Mouse (Mus musculus): ENCODE measurements around the gene Klf11. TPM values are rescaled to one million over a fixed set of nuclear protein-coding genes. Genes with fewer than 3 reads are reported as not detected.

Gene Klf11
- polyA plus RNA-seq, 1 experiment = 6.7 TPM

DNA sequence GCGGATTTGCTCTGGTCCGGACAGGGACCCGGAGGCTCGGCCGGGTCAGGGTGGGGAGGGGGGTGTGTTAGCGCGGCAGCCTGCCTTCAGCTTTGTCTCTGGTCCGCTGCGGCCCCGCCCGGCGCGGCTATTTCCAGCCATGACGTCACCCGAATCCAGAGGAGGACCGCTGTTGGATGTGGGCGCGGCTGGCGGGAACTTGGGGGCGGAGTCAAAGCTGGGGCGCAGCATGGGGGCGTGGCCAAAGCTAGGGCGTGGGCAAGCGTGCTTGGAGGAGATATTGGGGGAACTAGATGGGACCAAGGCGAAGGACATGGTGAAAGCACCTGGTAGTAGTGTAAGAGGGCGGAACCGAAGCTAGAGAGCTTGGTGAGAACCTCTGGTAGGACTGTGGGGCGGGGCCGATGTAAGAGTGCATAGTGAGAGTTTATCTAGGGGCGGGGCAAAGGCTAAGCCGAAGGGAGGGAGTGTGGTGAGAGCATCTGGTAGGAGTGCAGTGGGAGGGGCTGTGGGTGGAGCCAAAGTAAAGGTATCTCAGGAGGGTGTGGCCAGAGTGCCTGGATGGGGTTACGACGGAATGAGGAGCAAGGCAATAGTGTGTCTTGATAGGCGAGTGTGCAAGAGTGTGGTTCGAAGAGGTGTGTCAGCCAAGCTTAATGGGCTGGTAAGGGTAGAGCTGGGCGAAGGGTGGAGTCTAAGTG is 718 bp downstream of the Klf11 start:
- peak; percentile 86 to 94 for DNase-seq (ENCODE audit: extremely low spot score in 1 of 2, low spot score in 1 of 2)

DNA sequence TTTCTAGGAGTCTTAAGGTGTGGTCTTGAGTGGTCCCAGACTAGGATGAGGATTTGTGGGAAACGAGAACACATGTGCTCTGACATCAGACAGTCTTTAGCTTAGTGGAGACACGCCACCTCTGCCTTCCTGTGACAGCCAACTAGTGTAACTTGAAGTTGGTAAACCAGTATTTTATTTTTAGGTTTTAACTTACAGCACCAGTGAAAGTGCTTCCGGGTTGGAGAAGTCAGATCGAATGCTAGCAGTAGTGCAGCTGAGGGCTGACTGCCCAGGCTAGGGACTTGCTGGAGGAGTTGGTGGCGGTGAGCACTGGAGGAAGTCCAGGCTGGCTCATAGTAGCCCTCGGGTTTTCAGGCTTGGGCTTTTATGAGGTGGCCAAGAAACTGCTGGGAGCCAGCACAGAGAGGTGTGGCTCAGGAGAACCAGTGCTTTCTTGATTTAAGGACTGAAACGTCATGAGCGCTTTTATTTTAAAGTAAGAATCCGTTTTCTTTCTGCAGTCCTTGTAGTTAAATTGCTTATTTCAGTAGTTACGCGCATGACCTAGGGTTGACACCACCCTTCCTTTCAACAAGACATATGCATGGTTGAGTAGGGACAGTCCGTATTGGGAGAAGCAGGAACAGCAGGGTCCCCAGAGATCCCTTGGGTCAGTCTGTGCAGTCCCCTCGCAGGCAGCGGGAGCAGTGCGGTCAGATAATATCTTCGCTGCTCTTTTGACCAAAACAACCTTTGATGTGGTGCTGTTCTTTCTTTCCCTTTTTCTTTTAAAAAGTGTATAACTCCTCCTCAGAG is 3.2 kb downstream of the Klf11 start:
- DNase-seq (ENCODE audit: extremely low spot score in 1 of 2, low spot score in 1 of 2) = no peak

DNA sequence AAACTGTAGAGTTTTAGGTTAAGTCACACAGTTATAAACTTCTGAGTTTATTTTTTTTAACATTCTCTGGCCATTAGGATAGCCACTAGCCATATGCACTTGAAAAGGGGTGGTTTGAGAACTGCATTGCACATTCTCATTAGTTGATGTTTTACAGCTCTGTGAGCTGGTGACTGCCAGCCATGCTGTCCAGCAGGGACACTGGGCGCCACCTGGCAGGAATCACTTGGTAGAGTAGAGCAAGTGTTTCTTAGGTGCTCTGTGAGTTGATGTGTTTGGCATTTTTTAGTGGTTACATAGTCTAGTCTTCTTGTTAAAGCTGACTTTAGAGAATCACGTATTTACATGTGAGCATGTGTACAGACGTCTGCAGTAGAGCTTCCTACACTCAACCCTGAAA is 5.4 kb downstream of the Klf11 start:
- DNase-seq (ENCODE audit: extremely low spot score in 1 of 2, low spot score in 1 of 2) = no peak

DNA sequence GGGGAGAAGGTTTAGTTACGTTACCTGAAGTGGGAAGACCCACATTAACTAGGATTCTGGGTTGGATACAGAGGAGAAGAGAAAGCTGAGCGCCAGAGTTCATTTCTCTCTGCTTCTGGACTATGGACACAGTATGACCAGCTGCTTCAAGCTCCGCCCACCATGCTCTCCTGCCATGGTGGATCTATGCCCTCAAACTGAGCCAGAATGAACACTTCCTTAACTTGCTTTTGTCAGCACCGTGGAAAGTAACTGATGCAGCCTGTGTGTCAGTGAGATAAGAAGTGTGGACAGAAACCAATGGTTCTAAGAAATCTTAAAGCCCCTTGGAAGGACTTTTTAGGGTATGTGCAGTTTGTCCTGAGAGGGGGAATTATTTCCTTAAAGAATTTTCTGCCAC is 7.9 kb downstream of the Klf11 start:
- no peak for DNase-seq (ENCODE audit: extremely low spot score in 1 of 2, low spot score in 1 of 2)

DNA sequence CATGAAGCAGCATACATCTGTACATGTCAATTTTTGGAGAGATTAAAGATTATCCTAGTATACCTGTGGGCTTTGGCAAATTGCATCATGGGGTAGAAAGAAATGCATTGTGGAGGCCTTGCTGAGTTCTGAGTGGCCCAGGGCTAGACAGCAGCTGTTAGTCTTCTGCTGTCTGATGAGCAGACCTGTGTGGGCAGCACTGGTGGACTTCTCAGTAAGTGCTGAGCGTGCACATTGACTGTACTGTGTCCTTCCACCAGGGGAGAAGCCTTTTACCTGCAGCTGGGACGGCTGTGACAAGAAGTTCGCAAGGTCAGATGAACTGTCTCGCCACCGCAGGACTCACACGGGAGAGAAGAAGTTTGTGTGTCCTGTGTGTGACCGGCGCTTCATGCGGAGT is 8.8 kb downstream of the Klf11 start:
- no peak for DNase-seq (ENCODE audit: extremely low spot score in 1 of 2, low spot score in 1 of 2)

DNA sequence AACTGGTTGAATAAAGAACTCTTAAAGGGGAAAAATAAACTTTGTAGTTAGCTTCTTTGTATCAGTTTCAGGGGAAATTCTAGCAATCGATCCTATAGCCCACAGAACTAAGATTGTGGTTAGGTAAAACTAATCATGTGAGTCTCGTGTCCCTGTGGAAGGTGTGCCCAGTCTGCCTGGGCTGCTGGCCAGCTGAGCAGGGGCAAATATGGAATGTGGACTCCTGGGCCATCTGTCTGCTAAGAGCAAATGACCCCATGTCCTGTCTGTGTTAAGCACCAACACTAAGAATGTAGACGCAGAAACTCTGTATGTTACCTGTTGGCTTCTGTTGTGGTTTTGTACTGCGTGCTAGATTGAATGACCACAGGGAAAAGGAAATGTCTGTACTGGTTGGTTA is 10.0 kb downstream of the Klf11 start:
- DNase-seq (ENCODE audit: extremely low spot score in 1 of 2, low spot score in 1 of 2) = no peak

DNA sequence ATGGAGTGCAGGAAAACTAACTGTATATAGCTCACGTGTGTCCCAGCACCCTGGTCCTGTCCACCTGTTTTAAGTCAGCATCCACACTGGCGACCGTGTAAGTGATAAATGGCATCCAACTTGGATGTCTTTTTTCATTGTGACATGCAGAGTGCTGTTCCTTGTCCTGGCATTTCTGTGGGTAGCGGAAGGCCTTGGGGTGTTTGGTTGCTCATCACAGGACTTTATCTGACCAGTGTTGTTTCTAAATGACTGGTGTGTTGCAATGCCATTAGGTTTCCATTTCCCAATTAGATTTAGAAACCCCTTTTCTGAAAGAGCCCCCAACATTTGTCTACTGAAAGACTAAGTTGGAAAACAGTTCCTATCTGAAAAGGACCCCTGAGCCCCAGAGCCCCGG is 11.1 kb downstream of the Klf11 start:
- no peak for DNase-seq (ENCODE audit: extremely low spot score in 1 of 2, low spot score in 1 of 2)

DNA sequence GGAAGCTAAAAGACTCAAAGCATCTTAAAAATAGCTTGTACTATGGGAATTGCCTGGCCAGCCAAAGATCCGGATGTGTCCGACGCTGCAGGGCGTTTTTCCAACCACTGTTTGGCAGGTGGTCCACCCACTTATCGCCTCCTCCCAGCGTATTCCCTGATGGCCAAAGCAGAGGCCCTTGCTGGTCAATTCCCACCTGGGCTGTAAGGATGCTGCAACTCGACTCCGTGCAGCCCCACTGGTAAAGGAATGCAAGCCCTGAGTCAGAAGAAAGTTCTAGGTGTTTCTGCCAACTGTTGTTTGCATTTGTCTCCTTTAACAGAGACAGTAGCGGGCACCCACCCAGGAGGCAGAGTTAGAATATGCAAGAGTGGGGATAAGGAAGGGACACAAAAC is 29.0 kb downstream of the Klf11 start:
- DNase-seq (ENCODE audit: extremely low spot score in 1 of 2, low spot score in 1 of 2) = peak in 1 of 2 experiments; percentile 54

DNA sequence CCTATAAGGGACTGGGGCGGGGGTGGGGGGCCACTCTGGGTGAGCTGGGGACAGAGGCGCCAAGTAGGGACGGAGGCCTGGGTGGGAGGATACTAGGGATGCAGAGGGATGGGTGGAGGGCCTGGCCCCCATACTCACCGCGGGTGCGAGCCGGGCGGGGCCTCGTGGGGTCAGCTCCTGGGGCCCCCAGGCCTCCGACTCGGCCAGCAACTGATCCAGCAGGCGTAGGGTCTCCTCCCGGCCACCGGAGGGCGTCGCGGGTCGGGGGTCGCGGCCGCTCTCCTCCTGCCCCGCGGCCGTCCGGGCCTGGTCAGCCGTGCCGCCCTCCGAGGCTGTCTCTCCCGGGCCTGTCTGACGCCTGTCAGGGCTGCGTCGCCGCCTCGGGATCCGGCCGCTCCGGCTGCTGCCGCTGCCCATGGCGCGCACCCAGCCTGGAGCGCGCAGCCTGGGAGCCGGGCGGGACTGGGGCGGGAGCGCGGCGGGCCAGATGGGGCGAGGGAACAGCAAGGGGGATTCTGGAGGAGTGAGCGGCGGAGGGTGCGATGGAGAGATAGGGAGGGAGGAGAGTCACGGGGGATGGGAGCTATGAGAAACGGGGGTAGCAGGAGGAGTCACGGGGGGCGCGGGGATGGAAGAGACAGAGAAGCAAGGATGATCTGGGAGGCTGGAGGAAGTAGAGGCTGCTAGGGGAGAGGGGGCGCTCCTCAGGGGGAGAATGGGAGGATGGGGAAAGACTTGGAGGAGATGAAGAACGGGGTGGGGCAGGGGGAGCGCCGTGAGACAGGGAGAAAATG is 29.6 kb downstream of the Klf11 start:
- peak in 1 of 2 experiments; percentile 20 for DNase-seq (ENCODE audit: extremely low spot score in 1 of 2, low spot score in 1 of 2)

DNA sequence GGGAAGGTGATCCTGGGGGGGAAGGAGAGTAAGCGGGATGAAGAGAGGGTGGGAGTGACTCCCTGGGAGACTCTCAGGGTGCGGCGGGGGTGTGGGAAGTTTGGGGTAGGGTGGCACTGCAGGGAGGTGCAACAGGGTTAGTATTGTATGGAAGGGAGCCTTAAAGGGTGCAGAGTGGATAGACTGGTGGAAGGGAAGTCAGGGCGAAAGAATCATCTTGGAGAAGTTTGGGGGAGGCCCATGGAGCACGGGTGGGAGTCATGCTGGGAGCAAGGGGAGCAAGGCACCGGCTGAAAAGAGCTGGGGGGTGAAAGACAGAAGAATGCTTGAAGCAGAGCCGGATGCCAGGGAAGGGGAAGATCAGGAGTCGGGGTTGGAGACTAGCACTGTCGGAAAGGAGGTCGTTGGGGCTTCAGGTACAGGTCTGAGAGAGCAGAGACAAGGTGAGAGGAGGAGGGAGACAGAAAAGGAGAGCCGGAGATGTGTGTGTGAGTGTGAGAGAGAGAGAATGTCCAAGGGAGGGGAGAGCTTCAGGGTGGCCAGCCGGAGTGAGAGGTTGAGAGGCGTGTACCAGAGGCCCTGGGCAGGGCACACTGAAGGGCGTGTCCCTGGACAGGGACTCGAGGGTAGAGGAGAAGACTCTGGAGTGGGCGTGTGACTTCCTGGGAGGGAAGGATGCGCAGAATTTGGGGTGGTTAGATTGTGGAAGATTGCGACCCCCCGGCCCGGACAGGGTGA is 30.4 kb downstream of the Klf11 start, which contains the start of gene Cys1:
Cys1 (minus strand) TSS at position 528 of the 738 bp plus-strand sequence.
- DNase-seq (ENCODE audit: extremely low spot score in 1 of 2, low spot score in 1 of 2) = no peak

DNA sequence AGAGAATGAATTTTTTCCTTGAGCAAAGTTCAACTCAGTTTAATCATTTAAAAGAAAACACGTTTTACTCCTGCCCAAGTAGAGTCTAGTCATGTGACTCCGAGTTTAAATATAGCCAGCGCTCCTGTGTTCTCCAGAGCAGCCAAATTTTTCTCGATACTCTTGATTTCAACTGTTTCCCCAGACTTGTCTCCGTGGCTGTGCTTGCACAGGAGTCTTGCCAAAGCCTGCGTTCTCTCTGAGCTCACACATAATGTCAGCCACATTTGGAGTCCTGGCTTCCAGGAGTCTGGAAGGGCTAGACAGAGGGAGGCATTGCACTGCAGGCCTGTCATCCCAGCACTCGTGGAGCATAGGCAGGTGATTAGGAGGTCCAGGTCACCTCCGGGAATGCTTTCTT is 31.5 kb downstream of the Klf11 start:
- peak; percentile 52 to 67 for DNase-seq (ENCODE audit: extremely low spot score in 1 of 2, low spot score in 1 of 2)

DNA sequence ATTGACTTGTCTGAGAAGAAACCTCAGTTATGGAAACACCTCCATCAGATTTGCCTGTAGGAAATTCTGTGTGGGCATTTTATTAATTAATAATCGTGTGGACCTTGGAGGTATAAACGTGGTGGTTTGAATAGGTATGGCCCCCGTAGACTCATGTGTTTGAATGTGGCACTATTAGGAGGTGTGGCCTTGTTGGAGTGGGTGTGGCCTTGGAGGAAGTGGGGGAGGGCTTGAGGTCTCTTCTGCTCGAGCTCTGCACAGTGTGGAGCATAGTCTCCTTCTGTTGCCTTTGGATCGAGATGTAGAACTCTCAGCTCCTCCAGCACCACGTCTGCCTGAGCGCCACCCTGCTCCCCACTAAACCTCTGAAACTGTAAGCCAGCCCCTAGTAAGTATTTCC is 32.4 kb downstream of the Klf11 start:
- DNase-seq (ENCODE audit: extremely low spot score in 1 of 2, low spot score in 1 of 2) = no peak

DNA sequence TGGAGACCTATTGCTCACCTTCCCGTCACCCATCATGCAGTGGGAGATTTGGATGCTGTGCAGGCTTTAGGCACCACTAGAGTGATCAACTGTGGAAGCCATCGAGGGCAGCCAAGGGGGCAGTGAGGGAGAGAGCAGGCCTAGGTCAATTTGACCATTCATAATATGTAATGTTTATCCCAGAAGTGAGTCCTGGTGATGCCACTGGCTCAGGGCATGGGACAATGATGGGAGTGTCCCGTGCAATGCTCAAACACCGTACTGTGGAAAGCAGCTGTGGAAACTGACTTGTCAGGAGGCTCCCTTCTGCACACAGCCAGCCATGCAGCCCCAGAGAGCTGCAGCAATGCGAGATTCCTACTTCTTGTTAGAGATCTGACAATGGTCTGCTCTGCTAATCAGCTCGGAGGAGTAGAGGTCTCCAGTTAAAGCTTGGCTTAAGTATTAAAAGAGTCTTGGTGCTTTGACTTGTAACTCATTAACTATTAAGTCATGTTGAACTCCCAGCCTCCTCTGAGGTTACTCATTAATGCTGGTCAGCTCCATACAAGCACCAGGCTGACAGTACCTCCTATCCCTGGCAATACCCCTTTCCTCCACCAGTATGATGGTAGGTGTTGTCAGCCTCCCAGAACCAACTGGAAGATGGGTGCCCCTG is 35.1 kb downstream of the Klf11 start:
- DNase-seq (ENCODE audit: extremely low spot score in 1 of 2, low spot score in 1 of 2) = no peak

DNA sequence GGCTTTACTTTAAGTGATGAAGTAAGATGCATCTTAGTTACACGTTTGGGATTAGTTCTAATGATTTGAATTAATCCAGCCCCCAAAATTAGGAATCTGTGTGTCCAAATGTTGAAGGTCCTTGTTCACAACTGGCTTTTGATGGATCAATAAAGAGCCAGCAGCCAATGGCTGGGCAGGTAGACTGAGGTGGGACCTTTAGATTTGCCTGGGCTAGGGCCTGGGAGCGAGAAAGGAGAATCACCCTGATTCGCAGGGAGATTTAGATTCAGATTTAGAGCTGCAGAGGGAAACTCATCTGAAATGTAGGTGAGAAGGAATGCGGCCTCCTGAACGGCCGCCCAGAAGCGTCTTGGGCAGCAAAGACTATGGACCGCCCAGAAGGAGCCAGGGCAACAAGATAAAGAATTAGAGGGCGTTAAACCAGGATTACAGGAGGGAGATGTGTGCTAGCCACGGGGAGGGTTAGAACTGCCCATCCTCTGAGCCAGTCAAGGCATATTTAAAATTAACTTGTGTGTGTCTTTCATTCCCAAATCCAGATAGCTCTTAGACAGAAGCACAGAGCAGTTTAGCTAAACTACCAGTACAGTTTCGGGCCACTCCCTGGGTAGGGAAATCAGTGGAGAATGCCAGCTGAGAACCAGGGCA is 35.7 kb downstream of the Klf11 start:
- no peak for DNase-seq (ENCODE audit: extremely low spot score in 1 of 2, low spot score in 1 of 2)

DNA sequence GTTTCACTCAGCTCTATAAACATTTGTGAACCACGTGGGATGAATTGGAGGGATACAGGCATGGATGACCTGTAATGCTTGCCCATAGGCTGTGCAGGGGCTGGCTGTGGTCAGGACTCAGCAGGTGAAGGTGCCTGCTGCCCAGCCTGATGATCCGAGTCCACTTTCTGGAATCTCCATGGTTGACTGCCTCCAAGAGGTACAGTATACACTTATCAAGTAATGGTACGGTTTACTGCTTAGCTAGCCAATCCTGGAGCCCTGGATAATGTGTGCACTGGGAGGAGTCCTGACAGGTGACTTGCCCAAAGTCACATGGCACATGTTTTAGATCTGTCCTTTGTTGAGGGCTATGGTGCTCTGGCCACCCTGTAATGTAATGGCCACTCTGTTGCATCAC is 39.3 kb downstream of the Klf11 start:
- DNase-seq (ENCODE audit: extremely low spot score in 1 of 2, low spot score in 1 of 2) = no peak

DNA sequence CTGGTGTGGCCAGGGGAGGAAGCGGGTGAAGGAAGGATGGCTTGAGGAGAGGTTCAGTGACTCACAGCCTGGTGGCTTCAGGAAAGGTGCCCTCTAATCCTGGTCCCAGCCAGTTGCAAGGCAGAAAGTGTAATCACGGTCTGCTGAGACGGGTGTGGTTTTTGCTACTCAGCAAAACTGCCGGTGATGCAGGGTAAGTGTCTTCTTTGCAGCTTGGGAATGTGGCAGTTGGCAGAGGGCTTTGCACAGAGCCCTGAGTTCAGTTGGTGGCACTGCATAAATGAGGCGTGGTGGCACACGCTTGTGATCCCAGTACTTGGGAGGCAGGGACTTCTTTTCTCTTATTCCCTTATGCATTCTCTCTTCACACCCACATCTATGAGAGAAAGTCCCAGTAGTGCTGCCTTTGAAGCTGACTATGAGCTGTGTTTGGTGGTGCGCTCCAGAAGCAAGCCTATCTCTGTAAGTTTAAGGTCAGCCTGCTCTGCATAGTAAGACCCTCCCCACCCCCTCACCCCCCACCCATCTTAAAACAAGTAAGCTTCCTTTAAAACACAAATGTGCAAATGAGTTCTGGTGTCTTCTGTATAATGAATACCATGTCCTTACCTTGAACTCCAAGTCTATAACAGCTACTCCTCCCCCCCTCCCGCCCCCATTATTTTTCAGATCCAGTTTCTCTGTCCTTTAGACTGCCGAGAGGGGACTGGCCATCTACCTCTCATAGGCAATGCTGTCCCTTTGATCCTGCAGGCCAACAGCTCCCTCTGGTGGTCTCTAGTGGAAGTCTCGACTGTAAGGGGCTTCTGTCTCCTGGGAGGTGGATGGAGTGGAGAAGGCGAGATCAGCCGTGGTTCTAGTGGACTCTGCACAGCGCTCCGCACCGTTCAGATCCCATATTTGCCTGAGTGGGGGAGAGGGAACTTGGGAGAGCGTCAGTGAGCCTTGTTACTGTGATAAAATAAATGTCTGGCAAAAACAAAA is 45.7 kb downstream of the Klf11 start:
- DNase-seq (ENCODE audit: extremely low spot score in 1 of 2, low spot score in 1 of 2) = peak; percentile 69 to 95

DNA sequence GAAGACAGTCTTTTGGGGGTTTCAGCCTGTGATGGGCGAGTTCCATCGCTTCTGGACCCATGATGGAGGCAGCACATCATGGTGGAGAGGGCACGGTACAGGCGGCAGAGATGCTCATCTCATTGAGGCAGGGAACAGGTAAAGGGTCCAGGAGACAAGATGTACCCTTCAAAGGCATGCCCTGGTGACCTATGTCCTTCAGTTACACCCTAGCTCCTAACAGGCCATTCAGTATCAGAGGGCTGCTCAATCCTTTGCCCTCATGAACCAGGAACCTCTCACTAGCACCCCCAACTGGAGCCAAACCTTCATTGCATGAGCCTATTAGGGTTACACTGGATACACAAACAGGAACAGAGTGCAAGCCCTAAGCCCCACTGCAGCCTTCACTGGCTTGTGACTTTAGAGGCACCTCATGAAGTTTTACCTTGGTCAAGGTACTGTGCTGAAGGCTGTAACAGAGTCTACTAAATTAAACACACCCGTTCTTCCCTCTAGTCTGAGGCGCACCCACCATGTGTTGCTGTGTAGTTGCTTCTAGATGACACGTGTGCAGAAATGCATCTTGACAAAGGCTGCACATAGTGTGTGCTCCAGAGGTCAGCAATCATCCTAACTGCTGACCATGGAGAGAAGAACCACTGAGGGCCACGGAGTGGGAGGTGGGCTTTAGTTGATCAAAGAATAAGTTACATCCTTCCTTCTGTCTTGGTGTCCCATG is 46.6 kb downstream of the Klf11 start:
- DNase-seq (ENCODE audit: extremely low spot score in 1 of 2, low spot score in 1 of 2) = no peak

DNA sequence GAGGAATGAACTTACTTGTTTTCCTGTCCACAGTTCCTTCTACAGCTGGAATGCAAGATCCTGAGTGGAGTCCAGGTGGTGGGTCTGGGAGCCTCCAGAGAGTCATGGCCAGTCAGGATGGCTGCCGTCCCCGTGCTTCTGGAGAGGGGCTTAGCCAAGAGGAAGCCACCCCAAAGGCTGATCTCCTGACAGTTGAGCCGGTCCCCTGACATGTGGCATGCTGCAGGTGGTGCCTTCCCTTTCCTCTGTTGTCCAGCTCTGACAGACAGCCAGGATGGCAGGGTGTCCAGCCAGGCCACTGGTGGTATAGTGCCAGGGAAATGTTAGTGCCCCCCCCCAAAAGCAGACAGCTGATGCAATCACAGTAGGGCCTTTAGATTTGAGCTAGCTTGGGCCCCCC is 47.4 kb downstream of the Klf11 start:
- DNase-seq (ENCODE audit: extremely low spot score in 1 of 2, low spot score in 1 of 2) = no peak
